Mouse (Mus musculus): ENCODE results near the gene Rabggtb. TPM values are rescaled to one million over a fixed set of nuclear protein-coding genes. Genes with fewer than 3 reads are reported as not detected.
A peak's percentile ranks its signal among the peaks of the same experiment; 100 is the strongest.

The Rabggtb gene
- total and polyA plus RNA-seq, 3 experiments = 48.0 to 98.2 (median 81.8) TPM

DNA sequence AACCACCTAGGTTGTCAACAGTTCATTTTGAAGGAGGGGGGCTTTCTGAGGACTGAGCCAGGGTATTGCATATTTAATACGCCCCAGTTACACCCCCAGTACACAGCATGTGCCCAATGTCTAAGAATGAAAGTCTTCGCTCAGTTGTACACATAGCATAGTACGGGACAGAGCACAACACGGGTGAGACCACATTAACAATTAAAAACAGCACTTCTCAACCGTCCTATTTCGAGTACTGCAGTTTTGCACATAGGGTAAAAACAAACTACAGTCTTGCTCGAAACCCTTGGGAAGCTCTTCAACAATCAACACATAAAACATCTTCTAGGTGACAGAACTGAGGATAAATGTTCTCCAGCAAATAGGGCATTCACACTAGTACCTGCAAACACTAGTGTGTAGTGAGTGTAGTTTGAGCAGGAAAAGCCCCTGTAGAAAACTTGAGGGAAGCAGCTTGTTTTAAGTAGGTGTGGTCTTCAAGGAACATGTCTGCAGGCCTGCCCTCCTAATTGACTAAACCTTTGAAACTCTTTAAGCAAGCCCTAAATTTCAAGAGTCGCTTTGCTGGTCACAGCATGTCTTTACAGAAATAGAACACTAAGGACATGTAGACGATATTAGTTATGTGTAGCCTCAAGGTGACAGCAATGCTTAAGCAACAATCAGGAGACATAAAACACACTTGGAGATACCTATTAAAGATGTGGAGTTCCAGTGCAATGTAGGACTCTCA, 6.5 kb downstream of the Rabggtb start, which contains the start of gene Msh4:
Gene Msh4 (minus strand): TSS at position 3 of the 736 bp plus-strand sequence.
- Histone ChIP-seq H3K4me3 (no peak within 1 kb of the TSS), H3K27me3 (ENCODE audit: control insufficient read depth, insufficient read depth, low read length) (no peaks in the 10 kb centered on the region), H3K9ac (ENCODE audit: low read depth, low read length) (no peak within 1 kb of the TSS), H3K27ac (no peak within 1 kb of the TSS), H3K4me1 (ENCODE audit: control insufficient read depth, insufficient read depth, low read length) (peaks cover 4% of the 10 kb centered on the region), H3K36me3 (ENCODE audit: control insufficient read depth, insufficient read depth, low read length) (peaks cover 49% of the 10 kb centered on the region), H3K79me2 (replicated peaks; ENCODE audit: control insufficient read depth, insufficient read depth, low read length) (no peaks in the 10 kb centered on the region)
- 75% methylated on average over 9 of the region's 9 CpGs for WGBS
- TF ChIP-seq EP300 (IDR thresholded peaks at IDR 0.05; ENCODE audit: insufficient read depth, low read depth, low read length) (no peak), POLR2A (IDR thresholded peaks at IDR 0.05; ENCODE audit: insufficient read depth, low read depth, low read length) (no peak), CTCF (IDR thresholded peaks at IDR 0.05) (no peak)
- DNase-seq = no peak
- intact Hi-C loops (cut with DNase I) = no loop called here

DNA sequence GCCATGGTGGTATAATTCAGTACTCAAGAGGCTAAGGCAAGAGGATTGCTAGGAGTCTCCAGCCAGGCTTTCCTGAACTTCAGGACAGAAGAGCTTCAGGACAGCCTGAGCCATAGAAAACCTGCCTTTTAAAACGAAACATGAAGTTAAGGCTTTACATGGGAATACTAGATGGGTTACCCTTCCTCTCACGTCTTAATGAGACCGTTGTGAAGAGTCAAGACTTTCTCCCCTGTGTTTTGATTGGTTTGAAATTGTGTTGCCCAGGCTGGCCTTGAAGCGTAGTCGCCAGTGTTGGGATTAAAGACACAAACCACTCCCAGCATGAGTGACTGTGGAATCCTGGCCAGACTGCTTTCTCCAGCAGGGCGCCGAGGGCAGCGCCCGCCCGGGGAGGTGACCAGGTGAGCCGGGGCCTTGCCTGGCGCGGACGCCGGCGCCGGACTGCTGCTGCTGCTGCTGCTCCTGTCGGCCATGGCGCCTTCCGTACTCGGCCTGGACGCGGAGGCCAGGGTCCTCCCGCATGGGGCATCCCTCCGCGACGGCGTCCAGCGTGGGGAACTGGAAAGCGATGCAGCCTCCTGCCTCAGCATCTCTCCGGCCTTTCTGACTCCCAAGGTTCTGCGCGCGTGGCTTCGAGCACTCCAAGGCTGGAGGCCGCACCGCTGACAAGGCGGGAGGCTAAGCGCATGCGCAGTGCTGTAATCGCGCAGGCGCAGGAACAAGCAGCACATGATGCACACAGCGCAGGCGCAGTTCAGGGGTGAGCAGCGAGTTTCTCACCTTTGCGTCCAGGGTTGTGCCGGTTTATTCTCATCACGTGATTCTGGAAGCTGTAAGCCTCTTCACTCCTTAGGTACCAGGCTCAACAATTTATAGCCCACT, 7.3 kb downstream of the Rabggtb start:
- no peaks in the 10 kb centered on the region for H3K79me2 ChIP-seq (replicated peaks; ENCODE audit: control insufficient read depth, insufficient read depth, low read length)
- H3K36me3 ChIP-seq (ENCODE audit: control insufficient read depth, insufficient read depth, low read length) = peaks cover 42% of the 10 kb centered on the region
- WGBS = 87% methylated on average over 49 of the region's 49 CpGs
- no peak overlapping the region for H3K4me3 ChIP-seq
- peaks cover 3% of the 10 kb centered on the region for H3K4me1 ChIP-seq (ENCODE audit: control insufficient read depth, insufficient read depth, low read length)
- no peak overlapping the region for H3K9ac ChIP-seq (ENCODE audit: low read depth, low read length)
- H3K27ac ChIP-seq = no peak overlapping the region
- TF ChIP-seq CTCF (IDR thresholded peaks at IDR 0.05) (no peak), EP300 (IDR thresholded peaks at IDR 0.05; ENCODE audit: insufficient read depth, low read depth, low read length) (no peak), POLR2A (IDR thresholded peaks at IDR 0.05; ENCODE audit: insufficient read depth, low read depth, low read length) (no peak)
- intact Hi-C loops (cut with DNase I) = loop anchor here (2.0 kb wide), 1 partner anchor 321 kb away; no protein-coding TSS in a partner anchor
- no peaks in the 10 kb centered on the region for H3K27me3 ChIP-seq (ENCODE audit: control insufficient read depth, insufficient read depth, low read length)
- DNase-seq = no peak

DNA sequence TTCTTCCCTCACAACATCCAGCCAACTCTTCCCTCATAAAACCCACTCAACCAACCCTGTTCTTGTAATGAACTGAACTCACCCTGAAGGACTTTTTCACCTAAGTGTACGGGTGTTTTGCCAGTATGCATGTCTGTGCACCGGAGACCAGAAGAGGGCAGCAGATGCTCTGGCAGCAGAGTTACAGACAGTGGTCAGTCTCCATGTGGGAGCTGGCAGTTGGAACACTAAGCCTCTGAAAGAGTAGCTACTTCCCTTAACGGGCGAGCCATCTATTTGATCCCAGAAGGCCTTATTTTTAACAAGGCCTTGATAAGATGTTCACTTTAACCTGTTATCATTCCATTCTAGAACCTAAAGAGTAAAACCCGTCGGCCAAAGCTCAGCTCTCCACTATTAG, 8.2 kb downstream of the Rabggtb start:
- Histone ChIP-seq H3K27me3 (ENCODE audit: control insufficient read depth, insufficient read depth, low read length) (no peaks in the 10 kb centered on the region), H3K9ac (ENCODE audit: low read depth, low read length) (no peak overlapping the region), H3K36me3 (ENCODE audit: control insufficient read depth, insufficient read depth, low read length) (peaks cover 33% of the 10 kb centered on the region), H3K4me3 (no peak overlapping the region), H3K4me1 (ENCODE audit: control insufficient read depth, insufficient read depth, low read length) (peaks cover 1% of the 10 kb centered on the region), H3K27ac (no peak overlapping the region), H3K79me2 (replicated peaks; ENCODE audit: control insufficient read depth, insufficient read depth, low read length) (no peaks in the 10 kb centered on the region)
- 52% methylated on average over 6 of the region's 6 CpGs for WGBS
- peak; percentile 78 for TF ChIP-seq CTCF (IDR thresholded peaks at IDR 0.05)
- TF ChIP-seq EP300 (IDR thresholded peaks at IDR 0.05; ENCODE audit: insufficient read depth, low read depth, low read length) = no peak
- no peak for TF ChIP-seq POLR2A (IDR thresholded peaks at IDR 0.05; ENCODE audit: insufficient read depth, low read depth, low read length)
- intact Hi-C loops (cut with DNase I) = loop anchor here (2.0 kb wide), 1 partner anchor 322 kb away; no protein-coding TSS in a partner anchor
- peak; percentile 33 to 35 for DNase-seq

DNA sequence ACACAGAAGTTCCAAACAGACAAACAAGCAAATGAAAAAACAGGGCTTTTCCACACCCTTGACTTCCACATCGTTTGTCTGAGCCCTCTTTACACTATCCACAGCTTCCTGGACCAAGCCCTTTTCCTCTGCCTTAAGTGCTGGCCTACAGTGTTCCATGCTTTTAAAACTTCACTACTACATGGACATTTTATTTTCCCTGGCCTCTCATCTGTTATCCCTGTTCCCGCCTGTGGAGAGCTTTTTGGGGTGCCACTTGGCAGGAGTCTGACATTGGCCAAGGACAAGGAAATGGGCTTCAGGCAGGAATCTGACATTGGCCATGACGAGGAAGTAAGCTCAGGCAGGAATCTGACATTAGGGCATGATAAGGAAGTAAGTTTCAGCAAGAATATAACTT, 10.2 kb downstream of the Rabggtb start:
- no peak for DNase-seq

DNA sequence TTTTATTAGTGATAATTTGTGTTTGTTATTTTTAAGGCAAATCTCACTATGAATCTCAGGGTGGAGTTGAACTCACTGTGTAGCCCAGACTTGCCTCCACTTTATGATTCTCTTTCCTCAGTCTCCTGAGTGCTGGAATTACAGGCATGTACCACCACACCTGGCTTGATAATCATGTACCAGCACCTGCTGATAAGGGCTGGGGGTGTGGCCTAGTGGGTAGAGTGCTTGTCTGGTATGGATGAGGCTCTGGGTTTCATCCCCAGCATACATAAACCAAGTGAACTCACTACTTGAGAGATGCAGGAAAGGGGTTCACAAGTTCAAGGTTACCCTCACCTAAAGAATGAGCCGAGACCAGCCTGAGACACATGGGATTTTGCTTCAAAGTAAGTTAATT, 10.9 kb downstream of the Rabggtb start:
- DNase-seq = no peak
- WGBS = 83% methylated on average over 1 of the region's 1 CpGs
- Histone ChIP-seq H3K4me1 (ENCODE audit: control insufficient read depth, insufficient read depth, low read length) (peaks cover 1% of the 10 kb centered on the region), H3K79me2 (replicated peaks; ENCODE audit: control insufficient read depth, insufficient read depth, low read length) (no peaks in the 10 kb centered on the region), H3K36me3 (ENCODE audit: control insufficient read depth, insufficient read depth, low read length) (peaks cover 8% of the 10 kb centered on the region), H3K27me3 (ENCODE audit: control insufficient read depth, insufficient read depth, low read length) (no peaks in the 10 kb centered on the region), H3K27ac (no peak overlapping the region), H3K9ac (ENCODE audit: low read depth, low read length) (no peak overlapping the region), H3K4me3 (no peak overlapping the region)
- intact Hi-C loops (cut with DNase I) = no loop called here
- TF ChIP-seq EP300 (IDR thresholded peaks at IDR 0.05; ENCODE audit: insufficient read depth, low read depth, low read length) = no peak
- TF ChIP-seq CTCF (IDR thresholded peaks at IDR 0.05) = no peak
- TF ChIP-seq POLR2A (IDR thresholded peaks at IDR 0.05; ENCODE audit: insufficient read depth, low read depth, low read length) = no peak

More for the DNA sequence above, 10.2 kb downstream of the Rabggtb start:
- Histone ChIP-seq H3K4me1 (ENCODE audit: control insufficient read depth, insufficient read depth, low read length) (no peaks in the 10 kb centered on the region), H3K27ac (no peak overlapping the region), H3K4me3 (no peak overlapping the region), H3K27me3 (ENCODE audit: control insufficient read depth, insufficient read depth, low read length) (no peaks in the 10 kb centered on the region), H3K36me3 (ENCODE audit: control insufficient read depth, insufficient read depth, low read length) (peaks cover 14% of the 10 kb centered on the region), H3K79me2 (replicated peaks; ENCODE audit: control insufficient read depth, insufficient read depth, low read length) (no peaks in the 10 kb centered on the region), H3K9ac (ENCODE audit: low read depth, low read length) (no peak overlapping the region)
- WGBS = 20% methylated on average over 3 of the region's 3 CpGs
- intact Hi-C loops (cut with DNase I) = no loop called here
- TF ChIP-seq POLR2A (IDR thresholded peaks at IDR 0.05; ENCODE audit: insufficient read depth, low read depth, low read length) = no peak
- no peak for TF ChIP-seq CTCF (IDR thresholded peaks at IDR 0.05)
- no peak for TF ChIP-seq EP300 (IDR thresholded peaks at IDR 0.05; ENCODE audit: insufficient read depth, low read depth, low read length)
